Mouse (Mus musculus) layer of hippocampus, adult 2 months (tissue): Measurements from ENCODE around the gene Gm960. TPM values are rescaled to one million over a fixed set of nuclear protein-coding genes. Genes with fewer than 3 reads are reported as not detected.
A peak's percentile ranks its signal among the peaks of the same experiment; 100 is the strongest.

Experiments
- DNase-seq, 2 experiments: peaks; one replicate each; pipeline ENCODE4 v3.0.0; 2022; ENCODE audit warnings: low spot score in 2 of 2
- H3K27ac ChIP-seq: fragments of 200-600 bp; 2 replicates; pipeline ENCODE4 v1.8.1; 2022
- H3K4me3 ChIP-seq: fragments of 200-600 bp; 2 replicates; pipeline ENCODE4 v1.8.1; 2022; ENCODE audit warnings: mild to moderate bottlenecking
- CTCF ChIP-seq: fragments of 200-600 bp; conservative IDR thresholded peaks from 2 replicates; pipeline ENCODE4 v1.8.1; 2022; ENCODE audit warnings: antibody characterized with exemption, mild to moderate bottlenecking, moderate library complexity
- total RNA-seq, 2 experiments: library from RNA; stranded (reverse); gene quantifications; 2 replicates each; pipeline ENCODE4 v1.2.3; 2021

Gene Gm960
- total RNA-seq, 2 experiments from 2014 or later = 1.2 to 2.5 TPM

DNA sequence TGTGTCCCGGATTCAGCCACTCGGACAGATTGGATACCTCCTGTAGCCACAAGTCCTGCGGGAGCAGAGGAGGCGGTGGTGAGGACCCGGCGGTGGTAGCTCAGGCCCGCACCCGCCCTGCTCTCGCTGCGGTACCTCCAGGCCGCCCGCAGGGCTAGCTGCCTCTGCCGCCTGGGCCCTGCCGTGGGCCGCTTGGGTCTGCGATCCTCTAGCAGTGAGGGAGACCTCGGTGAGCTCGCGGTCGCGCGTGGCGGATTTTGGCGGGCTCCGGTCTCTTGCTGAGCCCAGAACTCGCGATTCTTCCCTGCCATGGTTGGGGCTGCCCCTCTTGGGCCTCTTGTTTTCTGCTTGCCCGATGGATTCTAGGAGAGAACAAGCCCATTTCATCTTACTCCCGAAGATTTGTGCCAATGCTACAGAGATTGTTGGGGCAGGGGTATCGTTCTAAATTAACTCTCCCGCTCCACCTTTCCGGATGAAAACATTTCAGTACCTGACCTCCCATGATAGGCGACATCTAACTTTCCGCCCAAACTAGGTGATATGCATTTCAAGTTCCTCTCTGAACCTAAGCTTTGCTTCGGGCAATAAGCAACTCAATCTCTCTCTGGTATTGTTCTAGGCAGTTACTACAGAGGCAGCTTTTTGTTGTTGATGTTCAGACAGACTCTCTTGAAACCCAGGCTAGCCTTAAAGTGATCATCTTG is 72.5 kb downstream of the Gm960 start:
- no peak for TF ChIP-seq CTCF
- no peak for DNase-seq
- peak overlapping the region; percentile 96 for H3K27ac ChIP-seq
- peak overlapping the region; percentile 94 for H3K4me3 ChIP-seq

DNA sequence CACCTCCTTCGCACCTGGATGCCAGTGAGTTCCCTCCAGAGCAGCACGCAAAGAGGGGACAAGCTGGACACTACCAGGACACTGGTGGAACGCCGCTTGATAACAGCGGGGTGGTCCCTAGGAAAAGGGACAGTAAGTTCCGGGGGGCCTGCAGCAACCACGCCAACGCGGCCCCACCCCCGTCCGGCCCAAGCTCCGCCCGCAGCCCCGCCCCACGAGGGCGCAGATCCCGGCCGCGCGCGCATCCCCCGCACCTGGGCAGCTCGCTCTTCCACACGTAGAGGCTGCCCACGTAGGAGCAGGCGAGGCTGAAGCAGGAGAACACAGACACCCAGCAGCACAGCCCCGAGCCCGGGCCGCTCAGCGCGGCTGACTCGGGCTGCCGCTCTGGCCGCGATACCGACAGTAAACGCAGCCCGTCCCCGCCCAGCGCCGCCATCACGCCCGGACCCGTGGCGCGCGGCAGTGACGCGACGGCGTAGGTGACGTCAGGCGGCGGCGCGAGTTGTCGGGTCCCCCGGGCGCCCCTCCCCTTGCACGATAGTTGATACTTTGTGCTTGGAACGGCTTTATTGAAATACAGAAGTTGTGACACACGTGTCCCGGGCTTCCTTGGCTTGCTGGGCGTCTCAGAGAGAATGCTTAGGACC is 73.2 kb downstream of the Gm960 start, which contains the start of gene Rce1:
TSS of gene Rce1 (minus strand) at position 463 of the 650 bp plus-strand sequence.
- Histone ChIP-seq H3K4me3 (peak within 1 kb of the TSS; percentile 94), H3K27ac (peak within 1 kb of the TSS; percentile 96)
- DNase-seq = peak; percentile 81 to 90
- no peak for TF ChIP-seq CTCF

DNA sequence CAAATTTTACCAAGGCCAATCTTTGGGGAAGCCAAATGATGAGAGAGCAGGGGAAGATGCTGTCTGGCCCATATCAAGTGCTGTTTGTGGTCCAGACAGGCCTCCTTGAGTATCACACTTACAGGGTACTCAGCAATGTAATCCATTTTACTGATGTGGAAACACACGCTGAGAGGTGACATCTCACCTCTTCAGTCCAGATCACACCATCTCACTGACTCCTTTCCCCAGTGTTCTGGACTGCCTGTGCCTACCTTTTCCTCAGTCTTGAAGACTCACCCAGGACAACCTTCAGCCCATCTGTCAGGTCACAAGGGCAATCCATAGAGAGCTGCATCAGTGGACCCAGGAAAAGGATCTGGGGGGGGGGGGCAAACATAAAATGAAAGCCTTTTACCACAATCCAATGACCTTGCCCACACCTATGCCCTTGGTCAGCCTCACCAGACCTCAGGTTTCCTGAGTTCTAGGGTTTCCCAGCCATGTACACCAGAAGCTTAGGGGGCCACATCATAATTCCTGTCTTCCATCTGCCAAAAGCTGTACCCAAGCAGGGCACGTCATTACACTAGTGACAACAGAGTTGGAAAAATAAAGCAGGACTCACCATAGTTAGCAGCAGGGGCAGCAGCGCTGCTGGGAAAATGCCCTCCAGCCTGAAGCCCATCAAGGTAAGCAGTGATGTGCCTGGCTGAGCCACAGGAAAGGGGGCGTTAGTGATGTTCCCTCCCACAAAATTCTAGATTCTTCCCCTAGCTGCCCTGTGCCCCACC is 73.9 kb downstream of the Gm960 start:
- peak overlapping the region; percentile 94 for H3K4me3 ChIP-seq
- peak overlapping the region; percentile 96 for H3K27ac ChIP-seq
- DNase-seq = no peak
- no peak for TF ChIP-seq CTCF

DNA sequence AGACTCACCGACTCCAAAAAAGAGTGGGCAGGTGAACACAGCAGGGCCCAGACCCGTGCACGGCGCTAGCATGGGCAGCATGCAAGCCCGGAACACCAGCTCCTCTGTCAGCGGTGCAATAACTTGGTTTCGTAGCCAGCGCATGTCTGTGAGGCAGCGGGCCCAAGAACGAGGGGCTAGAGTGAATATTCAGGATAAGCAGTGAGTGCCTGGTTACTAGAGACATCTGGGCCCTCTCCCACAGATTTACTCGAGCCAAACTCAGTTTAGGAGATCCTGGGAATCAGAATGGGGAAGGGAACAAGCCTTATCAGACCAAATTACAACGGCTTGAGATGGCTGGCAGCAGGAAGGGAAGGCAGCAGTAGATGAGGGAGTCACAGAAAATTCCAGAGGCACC is 74.5 kb downstream of the Gm960 start:
- Histone ChIP-seq H3K27ac (peak overlapping the region; percentile 18; the same call in 1 of the 2 replicates), H3K4me3 (no peak overlapping the region)
- no peak for DNase-seq
- TF ChIP-seq CTCF = no peak

DNA sequence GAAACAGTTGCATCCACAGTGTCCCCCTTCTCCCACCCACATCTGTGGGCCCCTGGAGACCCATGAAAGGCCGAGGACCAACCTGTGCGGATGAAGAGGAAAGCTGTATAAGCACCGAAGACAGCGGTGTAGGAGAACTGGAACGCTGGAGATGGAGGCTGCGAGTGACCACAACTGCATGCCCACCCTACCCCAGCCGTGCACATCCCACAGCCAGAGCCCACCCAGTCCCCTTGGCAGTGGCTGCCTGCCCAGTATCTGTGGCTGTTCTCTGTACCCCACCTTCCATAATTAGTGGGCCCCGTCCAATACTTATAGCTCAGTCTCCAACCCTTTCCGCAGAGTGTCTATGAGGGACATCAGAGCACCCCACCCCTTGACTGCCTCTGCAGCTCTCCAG is 75.0 kb downstream of the Gm960 start:
- H3K4me3 ChIP-seq = no peak overlapping the region
- no peak overlapping the region for H3K27ac ChIP-seq
- no peak for DNase-seq
- TF ChIP-seq CTCF = no peak

DNA sequence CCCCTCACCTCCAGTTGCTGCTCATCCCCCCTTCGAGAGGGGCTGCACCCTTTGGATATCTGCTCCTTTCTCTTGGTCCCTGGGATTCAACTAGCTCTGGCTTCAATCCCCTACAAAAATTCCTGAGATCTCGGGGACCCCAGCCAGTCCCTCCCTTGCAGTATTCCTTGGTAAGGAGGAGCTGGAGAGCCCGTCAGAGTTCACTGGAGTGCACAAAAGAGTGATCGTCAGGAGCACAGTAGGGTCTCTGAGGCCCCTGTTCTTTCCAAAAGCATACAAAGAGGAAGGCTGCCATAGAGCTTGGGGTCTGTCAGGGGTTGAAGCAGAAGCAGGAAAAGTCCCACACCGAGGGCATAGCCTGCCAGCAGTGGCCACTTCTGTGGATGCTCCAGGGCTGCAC is 75.7 kb downstream of the Gm960 start:
- Histone ChIP-seq H3K4me3 (no peak overlapping the region), H3K27ac (no peak overlapping the region)
- TF ChIP-seq CTCF = no peak
- DNase-seq = no peak

DNA sequence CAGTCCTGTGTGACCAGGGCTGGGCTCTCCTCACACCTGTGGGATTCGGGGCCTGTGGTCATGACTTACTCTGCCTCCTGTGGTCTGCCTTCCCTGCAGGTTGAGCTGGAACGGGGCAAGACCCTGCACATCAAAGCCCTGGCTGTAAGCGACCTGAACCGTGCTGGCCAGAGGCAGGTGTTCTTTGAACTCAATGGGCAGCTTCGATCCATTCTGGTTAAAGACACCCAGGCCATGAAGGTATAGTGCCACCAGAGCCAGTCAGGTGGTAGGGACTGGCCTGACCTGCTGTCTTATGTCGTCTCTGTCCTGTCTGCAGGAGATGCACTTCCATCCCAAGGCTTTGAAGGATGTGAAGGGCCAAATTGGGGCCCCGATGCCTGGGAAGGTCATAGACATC is 77.7 kb downstream of the Gm960 start:
- DNase-seq = no peak
- Histone ChIP-seq H3K4me3 (no peak overlapping the region), H3K27ac (no peak overlapping the region)
- TF ChIP-seq CTCF = no peak

DNA sequence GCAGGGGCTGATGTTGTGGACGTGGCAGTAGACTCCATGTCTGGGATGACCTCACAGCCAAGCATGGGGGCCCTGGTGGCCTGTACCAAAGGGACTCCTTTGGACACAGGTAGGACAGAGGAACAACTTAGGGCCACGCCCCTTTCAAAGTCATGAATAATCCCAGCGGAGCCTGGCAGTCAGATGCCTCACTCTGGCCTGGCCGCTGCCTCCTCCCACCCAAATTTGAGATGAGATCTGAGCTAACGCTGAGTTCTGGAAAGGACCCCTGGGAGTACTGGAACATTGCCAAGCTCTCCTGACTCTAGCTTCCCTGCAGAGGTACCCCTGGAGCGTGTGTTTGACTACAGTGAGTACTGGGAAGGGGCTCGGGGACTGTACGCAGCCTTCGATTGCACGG is 79.0 kb downstream of the Gm960 start:
- Histone ChIP-seq H3K27ac (no peak overlapping the region), H3K4me3 (no peak overlapping the region)
- TF ChIP-seq CTCF = no peak
- no peak for DNase-seq

DNA sequence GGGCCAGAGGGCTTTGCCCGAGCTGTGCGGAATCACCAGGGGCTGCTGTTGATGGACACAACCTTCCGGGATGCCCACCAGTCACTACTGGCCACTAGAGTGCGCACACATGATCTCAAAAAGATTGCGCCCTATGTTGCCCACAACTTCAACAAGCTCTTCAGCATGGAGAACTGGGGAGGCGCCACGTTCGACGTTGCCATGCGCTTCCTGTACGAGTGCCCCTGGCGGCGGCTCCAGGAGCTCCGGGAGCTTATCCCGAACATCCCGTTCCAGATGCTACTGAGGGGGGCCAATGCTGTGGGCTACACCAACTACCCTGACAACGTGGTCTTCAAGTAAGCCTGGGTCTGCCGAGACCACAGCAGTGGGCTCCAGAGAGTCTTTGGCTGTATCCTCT is 80.3 kb downstream of the Gm960 start:
- DNase-seq = no peak
- Histone ChIP-seq H3K4me3 (no peak overlapping the region), H3K27ac (no peak overlapping the region)
- TF ChIP-seq CTCF = peak; percentile 71

DNA sequence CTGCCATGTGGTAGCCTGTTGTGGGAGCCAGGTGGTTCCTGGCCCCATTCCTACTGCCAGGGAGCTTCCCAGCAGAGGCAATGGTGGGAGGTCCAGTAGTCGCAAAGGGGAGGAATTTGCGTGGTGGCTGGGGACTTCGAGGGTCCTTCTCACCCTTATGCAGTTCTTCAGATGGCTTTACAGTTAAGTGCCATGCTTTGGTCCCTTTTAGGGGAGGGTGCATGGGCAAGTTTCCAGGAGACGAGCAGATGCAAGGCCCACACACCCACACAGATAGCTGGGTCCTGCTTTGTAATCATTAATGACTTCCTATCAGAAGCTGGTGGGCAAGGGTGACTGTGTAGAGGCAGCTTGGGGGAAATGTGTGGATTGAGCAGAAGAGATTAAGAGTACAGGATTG is 81.9 kb downstream of the Gm960 start:
- no peak for DNase-seq
- H3K4me3 ChIP-seq = no peak overlapping the region
- no peak for TF ChIP-seq CTCF
- H3K27ac ChIP-seq = no peak overlapping the region

DNA sequence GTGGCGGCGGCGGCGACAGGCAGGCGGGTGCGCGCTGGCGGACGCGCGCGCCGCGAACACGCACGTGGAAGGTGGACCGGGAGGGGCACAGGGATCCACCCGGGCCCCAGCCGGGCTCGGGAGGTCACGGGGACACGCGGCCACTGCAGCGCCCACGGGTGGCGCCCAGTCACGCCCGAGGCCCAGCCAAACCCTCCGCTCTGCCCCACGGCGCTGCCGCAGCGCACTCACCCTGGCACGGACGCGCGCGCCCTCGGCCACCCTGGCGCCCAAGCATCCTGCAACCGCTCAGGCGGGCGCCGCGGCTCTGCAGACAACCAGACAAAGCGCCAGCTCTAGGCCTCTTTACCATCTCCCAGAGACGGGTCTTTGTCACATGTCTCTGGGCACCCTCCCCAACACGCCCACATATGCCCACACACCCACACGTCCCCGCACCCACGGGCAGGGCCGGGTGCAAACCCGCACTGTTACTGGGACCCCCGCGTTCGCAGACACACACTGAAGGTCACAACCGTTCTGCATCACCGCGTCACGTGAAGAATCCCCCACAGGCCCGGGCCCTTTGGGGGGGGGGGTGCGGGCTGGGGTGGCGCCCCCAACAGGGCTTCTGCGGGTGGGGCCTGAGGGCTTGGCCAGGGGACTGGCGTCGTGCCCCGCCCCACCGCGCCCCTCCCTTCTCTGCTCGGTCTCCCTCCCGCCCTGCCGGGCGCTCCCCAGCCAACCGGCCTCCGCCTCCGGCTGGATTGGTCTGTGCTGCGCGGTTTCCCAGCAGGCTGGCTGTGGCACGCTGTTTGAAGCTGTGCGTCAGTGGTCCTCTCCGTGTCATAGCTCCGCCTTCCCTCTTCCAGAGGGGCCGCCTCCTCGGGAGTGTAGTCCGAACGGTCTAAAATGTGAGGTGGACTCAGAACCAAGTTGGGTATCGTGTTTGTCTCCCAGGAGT is 83.0 kb downstream of the Gm960 start, which contains the start of gene Lrfn4:
TSS of gene Lrfn4 (minus strand) at position 517 of the 943 bp plus-strand sequence.
- DNase-seq = peak; percentile 88 to 91
- peak; percentile 62 for TF ChIP-seq CTCF

More for the DNA sequence above, 83.0 kb downstream of the Gm960 start, which contains the start of gene Lrfn4:
- Histone ChIP-seq H3K4me3 (peak within 1 kb of the TSS; percentile 83), H3K27ac (peak within 1 kb of the TSS; percentile 97)
